In the genomic region with DNA sequence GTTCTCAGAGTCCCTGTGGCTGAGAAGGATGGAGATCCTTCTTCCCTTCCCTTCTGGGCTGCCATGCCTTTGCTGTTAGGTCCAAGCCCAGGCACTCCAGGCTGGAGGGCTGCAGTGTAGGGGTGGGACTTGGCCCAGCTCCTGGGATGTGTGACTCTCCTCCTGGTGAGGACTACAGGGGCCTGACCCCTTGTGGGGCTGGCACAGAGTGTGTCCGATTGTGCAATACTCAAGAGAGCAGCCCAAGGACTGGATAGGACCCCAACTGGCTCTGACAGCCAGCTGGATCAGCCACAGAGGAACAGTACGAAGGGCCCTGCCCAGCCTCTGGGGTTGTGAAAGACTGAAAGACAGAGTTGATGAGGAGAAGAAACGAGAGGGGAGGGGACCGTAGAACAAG, we compare ENCODE assay signal across 8 mouse cellular contexts. TPM values are rescaled to one million over a fixed set of nuclear protein-coding genes. Genes with fewer than 3 reads are reported as not detected.
DNase-seq lines count a peak whose midpoint lies in the region; ATAC-seq and TF ChIP-seq lines count a peak whose summit lies in the region.
"Had no signal": no experiment of that assay in that cellular context is flagged by ENCODE, and none has a peak within 500 bp of the region (broad histone marks: within the 10 kb centered on the region; RNA-seq: fewer than 3 reads in every experiment).

No protein-coding gene starts in this region.

- no peak overlapping the region for H3K27ac ChIP-seq in heart, postnatal 0 days (ENCODE audit: low read depth)
- no peak overlapping the region for H3K27ac ChIP-seq in forebrain, embryonic 11.5 days (ENCODE audit: low read depth, low read length)
- H3K27ac ChIP-seq in midbrain, embryonic 16.5 days (ENCODE audit: low read length), result no peak overlapping the region

- TF ChIP-seq CTCF in E14TG2a.4 (conservative IDR thresholded peaks at IDR 0.05; ENCODE audit: low read length), result no peak
- TF ChIP-seq CTCF in heart, postnatal 0 days (IDR thresholded peaks at IDR 0.05; ENCODE audit: low read depth), result no peak

- H3K27me3 ChIP-seq in E14TG2a.4 (ENCODE audit: insufficient read depth, low read length), result peaks cover 82% of the 10 kb centered on the region
- peaks cover 43% of the 10 kb centered on the region for H3K27me3 ChIP-seq in heart, postnatal 0 days (ENCODE audit: control insufficient read depth, insufficient read depth, low read length)
- peaks cover 36% of the 10 kb centered on the region for H3K27me3 ChIP-seq in forebrain, embryonic 11.5 days (ENCODE audit: control insufficient read depth, insufficient read depth, low read length)
- H3K27me3 ChIP-seq in midbrain, embryonic 16.5 days (ENCODE audit: control insufficient read depth, insufficient read depth, low read depth, low read length), result peaks cover 55% of the 10 kb centered on the region

- TF ChIP-seq EP300 in heart, postnatal 0 days (IDR thresholded peaks at IDR 0.05; ENCODE audit: low read depth), result no peak

- H3K36me3 ChIP-seq in E14TG2a.4 (ENCODE audit: insufficient read depth, low read length), result no peaks in the 10 kb centered on the region
- H3K36me3 ChIP-seq in heart, postnatal 0 days (replicated peaks; ENCODE audit: control insufficient read depth, insufficient read depth, low read length), result no peaks in the 10 kb centered on the region
- H3K36me3 ChIP-seq in forebrain, embryonic 11.5 days (ENCODE audit: control insufficient read depth, insufficient read depth, low read length), result no peaks in the 10 kb centered on the region
- no peaks in the 10 kb centered on the region for H3K36me3 ChIP-seq in midbrain, embryonic 16.5 days (ENCODE audit: control insufficient read depth, insufficient read depth, low read length)

- 15% methylated on average over 4 of the region's 4 CpGs for WGBS in heart, postnatal 0 days
- WGBS in forebrain, embryonic 11.5 days, result 14% methylated on average over 4 of the region's 4 CpGs
- WGBS in midbrain, embryonic 16.5 days, result 7% methylated on average over 4 of the region's 4 CpGs

- peaks cover 32% of the 10 kb centered on the region for H3K4me1 ChIP-seq in E14TG2a.4 (replicated peaks; ENCODE audit: low read depth, low read length)
- H3K4me1 ChIP-seq in heart, postnatal 0 days (ENCODE audit: control insufficient read depth, insufficient read depth), result peaks cover 31% of the 10 kb centered on the region
- peaks cover 4% of the 10 kb centered on the region; the same call in 1 of the 2 replicates for H3K4me1 ChIP-seq in forebrain, embryonic 11.5 days (replicated peaks; ENCODE audit: control insufficient read depth, insufficient read depth, low read length)
- H3K4me1 ChIP-seq in midbrain, embryonic 16.5 days (ENCODE audit: control insufficient read depth, insufficient read depth, low read length), result peaks cover 10% of the 10 kb centered on the region; the same call in 1 of the 2 replicates

- peak overlapping the region; percentile 82; the same call in 1 of the 2 replicates for H3K4me3 ChIP-seq in E14TG2a.4 (replicated peaks; ENCODE audit: low read length)
- no peak overlapping the region for H3K4me3 ChIP-seq in heart, postnatal 0 days (ENCODE audit: low read depth, low read length)
- no peak overlapping the region for H3K4me3 ChIP-seq in forebrain, embryonic 11.5 days (ENCODE audit: low read depth, low read length)
- H3K4me3 ChIP-seq in midbrain, embryonic 16.5 days (ENCODE audit: low read depth, low read length), result no peak overlapping the region

- DNase-seq in adrenal gland, adult (ENCODE audit: inconsistent age in 2 of 2, low spot score in 1 of 2), result peak; percentile 79 to 88
- DNase-seq in heart, postnatal 0 days (ENCODE audit: low spot score), result peak; percentile 46
- DNase-seq in lung, postnatal 14 days, result peak; percentile 91
- DNase-seq in forebrain, embryonic 11.5 days (ENCODE audit: low spot score), result no peak

- H3K9ac ChIP-seq in heart, postnatal 0 days (replicated peaks; ENCODE audit: low read depth, low read length), result no peak overlapping the region
- H3K9ac ChIP-seq in forebrain, embryonic 11.5 days (ENCODE audit: low read length), result no peak overlapping the region
- no peak overlapping the region for H3K9ac ChIP-seq in midbrain, embryonic 16.5 days (ENCODE audit: low read depth, low read length)

- 0 out of 2 replicates have a peak overlapping the region, but pooled peaks have one; percentile 58 for H3K4me2 ChIP-seq in heart, postnatal 0 days (ENCODE audit: low read depth, low read length)
- H3K4me2 ChIP-seq in forebrain, embryonic 11.5 days (ENCODE audit: low read depth, low read length, severe bottlenecking), result no peak overlapping the region
- no peak overlapping the region for H3K4me2 ChIP-seq in midbrain, embryonic 16.5 days (ENCODE audit: low read length)

- H3K9me3 ChIP-seq in E14TG2a.4 (ENCODE audit: low read length), result no peaks in the 10 kb centered on the region
- no peaks in the 10 kb centered on the region for H3K9me3 ChIP-seq in heart, postnatal 0 days (replicated peaks; ENCODE audit: control insufficient read depth, low read length)
- H3K9me3 ChIP-seq in forebrain, embryonic 11.5 days (ENCODE audit: control insufficient read depth, low read length), result no peaks in the 10 kb centered on the region
- H3K9me3 ChIP-seq in midbrain, embryonic 16.5 days (replicated peaks; ENCODE audit: control insufficient read depth, low read length, poor library complexity, severe bottlenecking), result no peaks in the 10 kb centered on the region

- peak; percentile 64 for ATAC-seq in heart, postnatal 0 days (ENCODE audit: insufficient read depth, low read depth)
- no peak for ATAC-seq in forebrain, embryonic 11.5 days (replicated peaks; ENCODE audit: low FRiP score)
- no peak for ATAC-seq in megakaryocyte, adult 5-6 weeks (ENCODE audit: poor library complexity, severe bottlenecking)
- ATAC-seq in midbrain, embryonic 16.5 days, result no peak

RNA-seq across cellular contexts. Expression of gene Ppl, which starts 1.5 kb away (rescaled TPM):
- 1.9 and 2.4 TPM in 2 replicates for total RNA-seq in heart, postnatal 0 days (2014; rRNA removed; ENCODE audit: low replicate concordance)
- 0.85 and 1.00 TPM in 2 replicates for polyA plus RNA-seq in heart, postnatal 0 days (2015; fragmentation: Nextera tagmentation; extraction: Ambion mirVana)
- polyA plus RNA-seq in forebrain, embryonic 11.5 days (2014; fragmentation: Nextera tagmentation; extraction: Ambion mirVana), result 1.3 and 1.5 TPM in 2 replicates
- not detected in 2 replicates for total RNA-seq in megakaryocyte, adult 5-6 weeks (2015)
- total RNA-seq in megakaryocyte, adult 5-6 weeks (2017), result not detected in 2 replicates
- polyA plus RNA-seq in midbrain, embryonic 16.5 days (2015; fragmentation: Nextera tagmentation; extraction: Ambion mirVana), result 0.06 and 0.11 TPM in 2 replicates

RNA-seq across cellular contexts. Expression of gene Sec14l5, which starts 16.1 kb away (rescaled TPM):
- total RNA-seq in heart, postnatal 0 days (2014; rRNA removed; ENCODE audit: low replicate concordance), result not detected in 2 replicates
- not detected in 2 replicates for polyA plus RNA-seq in heart, postnatal 0 days (2015; fragmentation: Nextera tagmentation; extraction: Ambion mirVana)
- 0.11 and 0.16 TPM in 2 replicates for polyA plus RNA-seq in forebrain, embryonic 11.5 days (2014; fragmentation: Nextera tagmentation; extraction: Ambion mirVana)
- not detected in 2 replicates for total RNA-seq in megakaryocyte, adult 5-6 weeks (2015)
- total RNA-seq in megakaryocyte, adult 5-6 weeks (2017), result not detected in 2 replicates
- polyA plus RNA-seq in midbrain, embryonic 16.5 days (2015; fragmentation: Nextera tagmentation; extraction: Ambion mirVana), result 0.40 and 0.80 TPM in 2 replicates
- polyA plus RNA-seq: small intestine, adult 2 months had no signal
